Mouse (Mus musculus) spleen, embryonic (tissue): Measurements from ENCODE around the gene Adamtsl5.

Experiments used
- CTCF ChIA-PET: fragments of 350-600 bp; sonication (Branson Sonifier 250); formaldehyde crosslinking; loops from one replicate; lab custom pipeline; 2022; lab: Charles Lee

Adamtsl5 gene

GRCm38 (mm10) chr10:80297526-80298133 is 50.6 kb downstream of the Adamtsl5 start:
- CTCF ChIA-PET, result no interaction called here

- CTCF ChIA-PET, result no interaction called here
These were observed 51.4 kb downstream of the Adamtsl5 start for GRCm38 (mm10) chr10:80296824-80297223.

GRCm38 (mm10) chr10:80295618-80296425 is 52.4 kb downstream of the Adamtsl5 start, which contains the start of gene Apc2:
Apc2 (plus strand) TSS chr10:80295977.
- CTCF ChIA-PET, result no interaction called here

- CTCF ChIA-PET, result no interaction called here
These were observed 53.4 kb downstream of the Adamtsl5 start for GRCm38 (mm10) chr10:80294788-80295303.

- CTCF ChIA-PET, result no interaction called here
These were observed 53.9 kb downstream of the Adamtsl5 start for GRCm38 (mm10) chr10:80294311-80294710.

- CTCF ChIA-PET, result no interaction called here
These were observed 54.9 kb downstream of the Adamtsl5 start for GRCm38 (mm10) chr10:80293325-80293724.

- CTCF ChIA-PET, result interaction anchor here (1.2 to 1.5 kb wide), 2 partner anchors 7 to 25 kb away, joined by 3 read pairs; no protein-coding TSS in a partner anchor
These were observed 55.7 kb downstream of the Adamtsl5 start, which contains the start of gene Rps15 for GRCm38 (mm10) chr10:80292251-80293146. Rps15 (plus strand) TSS chr10:80292453.
